Mouse (Mus musculus): ENCODE measurements around the gene Olfr859. TPM values are rescaled to one million over a fixed set of nuclear protein-coding genes. Genes with fewer than 3 reads are reported as not detected.
"Not testable (repeated sequence)": the region's sequence is repeated elsewhere in the genome, so short reads cannot be mapped to it uniquely, and the experiment has no call there.

Gene Olfr859
- total RNA-seq (2021) (not detected), polyA plus RNA-seq (2012; rRNA removed) (not detected in 2 replicates)
- long read RNA-seq: 0 reads

- H3K79me2 ChIP-seq (replicated peaks; ENCODE audit: control insufficient read depth, insufficient read depth, low read length); H3K27ac ChIP-seq; H3K36me3 ChIP-seq (ENCODE audit: control insufficient read depth, insufficient read depth, low read length); H3K4me3 ChIP-seq; H3K9ac ChIP-seq (ENCODE audit: low read depth, low read length); intact Hi-C loops (cut with DNase I); DNase-seq; H3K27me3 ChIP-seq (ENCODE audit: control insufficient read depth, insufficient read depth, low read length); H3K4me1 ChIP-seq (ENCODE audit: control insufficient read depth, insufficient read depth, low read length): not testable (repeated sequence)
- 40% methylated on average over 1 of the region's 1 CpGs for WGBS
These were observed at the start of gene Olfr859 for GRCm38 (mm10) chr9:19804606-19805005. Gene Olfr859, plus strand, starts transcription at chr9:19804906.

GRCm38 (mm10) chr9:19769136-19769535 is 35.6 kb upstream of the Olfr859 start:
- H3K4me1 ChIP-seq (ENCODE audit: control insufficient read depth, insufficient read depth, low read length): no peaks in the 10 kb centered on the region
- H3K4me3 ChIP-seq: no peak overlapping the region
- H3K27ac ChIP-seq: no peak overlapping the region
- no peaks in the 10 kb centered on the region for H3K79me2 ChIP-seq (replicated peaks; ENCODE audit: control insufficient read depth, insufficient read depth, low read length)
- H3K36me3 ChIP-seq (ENCODE audit: control insufficient read depth, insufficient read depth, low read length): no peaks in the 10 kb centered on the region
- no peaks in the 10 kb centered on the region for H3K27me3 ChIP-seq (ENCODE audit: control insufficient read depth, insufficient read depth, low read length)
- no peak for DNase-seq
- TF ChIP-seq CTCF (IDR thresholded peaks at IDR 0.05): no peak
- TF ChIP-seq POLR2A (IDR thresholded peaks at IDR 0.05; ENCODE audit: insufficient read depth, low read depth, low read length): no peak
- no peak for TF ChIP-seq EP300 (IDR thresholded peaks at IDR 0.05; ENCODE audit: insufficient read depth, low read depth, low read length)
- no peak overlapping the region for H3K9ac ChIP-seq (ENCODE audit: low read depth, low read length)
- intact Hi-C loops (cut with DNase I): no loop called here
- WGBS: 78% methylated on average over 14 of the region's 14 CpGs

DNA sequence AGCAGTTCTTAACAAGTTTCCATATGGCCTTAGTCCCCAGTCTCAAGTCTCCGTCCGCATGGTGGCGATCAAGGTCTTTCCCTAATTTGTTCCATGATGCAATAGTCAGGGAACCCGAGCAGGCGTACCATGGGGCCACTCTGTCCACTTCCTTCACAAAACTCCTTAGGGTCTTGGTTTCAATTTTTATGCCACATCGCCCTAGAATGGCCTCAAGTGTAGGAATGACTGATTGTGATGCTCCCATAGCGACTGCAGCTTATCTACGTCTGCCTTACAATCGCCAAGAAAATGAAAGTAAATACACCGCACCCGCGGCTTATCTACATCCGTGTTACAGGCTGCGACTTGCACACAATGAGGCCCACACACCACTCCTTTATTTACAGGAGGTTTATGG is 35.0 kb upstream of the Olfr859 start:
- no peak overlapping the region for H3K9ac ChIP-seq (ENCODE audit: low read depth, low read length)
- intact Hi-C loops (cut with DNase I): no loop called here
- WGBS: 90% methylated on average over 14 of the region's 14 CpGs

GRCm38 (mm10) chr9:19779983-19780382 is 24.7 kb upstream of the Olfr859 start, which contains the start of gene Olfr58:
Gene Olfr58, plus strand, starts transcription at chr9:19780283.
- no peak for DNase-seq
- no peak for TF ChIP-seq EP300 (IDR thresholded peaks at IDR 0.05; ENCODE audit: insufficient read depth, low read depth, low read length)
- TF ChIP-seq CTCF (IDR thresholded peaks at IDR 0.05): no peak
- no peak for TF ChIP-seq POLR2A (IDR thresholded peaks at IDR 0.05; ENCODE audit: insufficient read depth, low read depth, low read length)
- no peaks in the 10 kb centered on the region for H3K36me3 ChIP-seq (ENCODE audit: control insufficient read depth, insufficient read depth, low read length)
- no peak within 1 kb of the TSS for H3K27ac ChIP-seq
- no peak within 1 kb of the TSS for H3K9ac ChIP-seq (ENCODE audit: low read depth, low read length)
- intact Hi-C loops (cut with DNase I): no loop called here
- no peaks in the 10 kb centered on the region for H3K79me2 ChIP-seq (replicated peaks; ENCODE audit: control insufficient read depth, insufficient read depth, low read length)
- H3K4me1 ChIP-seq (ENCODE audit: control insufficient read depth, insufficient read depth, low read length): no peaks in the 10 kb centered on the region
- no peaks in the 10 kb centered on the region for H3K27me3 ChIP-seq (ENCODE audit: control insufficient read depth, insufficient read depth, low read length)
- no peak within 1 kb of the TSS for H3K4me3 ChIP-seq

More for the DNA sequence above, 35.0 kb upstream of the Olfr859 start:
- Histone ChIP-seq H3K4me3 (no peak overlapping the region), H3K79me2 (replicated peaks; ENCODE audit: control insufficient read depth, insufficient read depth, low read length) (no peaks in the 10 kb centered on the region), H3K36me3 (ENCODE audit: control insufficient read depth, insufficient read depth, low read length) (no peaks in the 10 kb centered on the region), H3K27me3 (ENCODE audit: control insufficient read depth, insufficient read depth, low read length) (no peaks in the 10 kb centered on the region), H3K27ac (no peak overlapping the region), H3K4me1 (ENCODE audit: control insufficient read depth, insufficient read depth, low read length) (no peaks in the 10 kb centered on the region)
- DNase-seq: no peak
- TF ChIP-seq POLR2A (IDR thresholded peaks at IDR 0.05; ENCODE audit: insufficient read depth, low read depth, low read length) (no peak), EP300 (IDR thresholded peaks at IDR 0.05; ENCODE audit: insufficient read depth, low read depth, low read length) (no peak), CTCF (IDR thresholded peaks at IDR 0.05) (no peak)

GRCm38 (mm10) chr9:19803000-19803399 is 1.7 kb upstream of the Olfr859 start:
- no peak for TF ChIP-seq EP300 (IDR thresholded peaks at IDR 0.05; ENCODE audit: insufficient read depth, low read depth, low read length)
- TF ChIP-seq CTCF (IDR thresholded peaks at IDR 0.05): no peak
- TF ChIP-seq POLR2A (IDR thresholded peaks at IDR 0.05; ENCODE audit: insufficient read depth, low read depth, low read length): no peak
- no peak overlapping the region for H3K9ac ChIP-seq (ENCODE audit: low read depth, low read length)
- no peaks in the 10 kb centered on the region for H3K79me2 ChIP-seq (replicated peaks; ENCODE audit: control insufficient read depth, insufficient read depth, low read length)
- H3K27me3 ChIP-seq (ENCODE audit: control insufficient read depth, insufficient read depth, low read length): no peaks in the 10 kb centered on the region
- H3K4me1 ChIP-seq (ENCODE audit: control insufficient read depth, insufficient read depth, low read length): no peaks in the 10 kb centered on the region
- 66% methylated on average over 1 of the region's 1 CpGs for WGBS
- no peak overlapping the region for H3K4me3 ChIP-seq
- intact Hi-C loops (cut with DNase I): no loop called here
- DNase-seq: no peak
- no peaks in the 10 kb centered on the region for H3K36me3 ChIP-seq (ENCODE audit: control insufficient read depth, insufficient read depth, low read length)
- no peak overlapping the region for H3K27ac ChIP-seq

- Histone ChIP-seq H3K9ac (ENCODE audit: low read depth, low read length) (no peak within 1 kb of the TSS), H3K4me3 (no peak within 1 kb of the TSS), H3K27ac (no peak within 1 kb of the TSS), H3K36me3 (ENCODE audit: control insufficient read depth, insufficient read depth, low read length) (no peaks in the 10 kb centered on the region), H3K4me1 (ENCODE audit: control insufficient read depth, insufficient read depth, low read length) (no peaks in the 10 kb centered on the region), H3K27me3 (ENCODE audit: control insufficient read depth, insufficient read depth, low read length) (no peaks in the 10 kb centered on the region), H3K79me2 (replicated peaks; ENCODE audit: control insufficient read depth, insufficient read depth, low read length) (no peaks in the 10 kb centered on the region)
- TF ChIP-seq POLR2A (IDR thresholded peaks at IDR 0.05; ENCODE audit: insufficient read depth, low read depth, low read length) (no peak), CTCF (IDR thresholded peaks at IDR 0.05) (no peak), EP300 (IDR thresholded peaks at IDR 0.05; ENCODE audit: insufficient read depth, low read depth, low read length) (no peak)
- no peak for DNase-seq
- intact Hi-C loops (cut with DNase I): no loop called here
- 61% methylated on average over 1 of the region's 1 CpGs for WGBS
These were observed 44.9 kb downstream of the Olfr859 start, which contains the start of gene Olfr860 for GRCm38 (mm10) chr9:19849647-19850046. Gene Olfr860, minus strand, starts transcription at chr9:19849747.

Other genes with a start within 250 kb of the Olfr859 start
- not detected for gene Olfr854, start 237.5 kb upstream of the Olfr859 start, total RNA-seq (2021)
- not detected in 2 replicates for gene Olfr854, start 237.5 kb upstream of the Olfr859 start, polyA plus RNA-seq (2012; rRNA removed)
- gene Olfr855, start 222.3 kb upstream of the Olfr859 start, total RNA-seq (2021): not detected
- not detected in 2 replicates for gene Olfr855, start 222.3 kb upstream of the Olfr859 start, polyA plus RNA-seq (2012; rRNA removed)
- 10 to 100 TPM; 14.2 to 14.8 TPM for gene Zfp317, start 182.8 kb upstream of the Olfr859 start, total RNA-seq (2021)
- 7.2 and 12.7 TPM in 2 replicates for gene Zfp317, start 182.8 kb upstream of the Olfr859 start, polyA plus RNA-seq (2012; rRNA removed)
- not detected for gene Olfr857, start 95.5 kb upstream of the Olfr859 start, total RNA-seq (2021)
- gene Olfr857, start 95.5 kb upstream of the Olfr859 start, polyA plus RNA-seq (2012; rRNA removed): not detected in 2 replicates
- gene Olfr58, start 24.6 kb upstream of the Olfr859 start, total RNA-seq (2021): not detected
- not detected in 2 replicates for gene Olfr58, start 24.6 kb upstream of the Olfr859 start, polyA plus RNA-seq (2012; rRNA removed)
- not detected for gene Olfr860, start 44.8 kb downstream of the Olfr859 start, total RNA-seq (2021)
- not detected in 2 replicates for gene Olfr860, start 44.8 kb downstream of the Olfr859 start, polyA plus RNA-seq (2012; rRNA removed)
- not detected for gene Olfr862, start 83.1 kb downstream of the Olfr859 start, total RNA-seq (2021)
- gene Olfr862, start 83.1 kb downstream of the Olfr859 start, polyA plus RNA-seq (2012; rRNA removed): not detected in 2 replicates
- not detected for gene Olfr77, start 112.0 kb downstream of the Olfr859 start, total RNA-seq (2021)
- gene Olfr77, start 112.0 kb downstream of the Olfr859 start, polyA plus RNA-seq (2012; rRNA removed): not detected in 2 replicates
- gene Olfr866, start 223.1 kb downstream of the Olfr859 start, total RNA-seq (2021): not detected
- gene Olfr866, start 223.1 kb downstream of the Olfr859 start, polyA plus RNA-seq (2012; rRNA removed): not detected in 2 replicates

Measured in heart, adult 2 months (tissue).